Mouse (Mus musculus): ENCODE measurements around the gene Ppp1r3g.

The Ppp1r3g gene

DNA sequence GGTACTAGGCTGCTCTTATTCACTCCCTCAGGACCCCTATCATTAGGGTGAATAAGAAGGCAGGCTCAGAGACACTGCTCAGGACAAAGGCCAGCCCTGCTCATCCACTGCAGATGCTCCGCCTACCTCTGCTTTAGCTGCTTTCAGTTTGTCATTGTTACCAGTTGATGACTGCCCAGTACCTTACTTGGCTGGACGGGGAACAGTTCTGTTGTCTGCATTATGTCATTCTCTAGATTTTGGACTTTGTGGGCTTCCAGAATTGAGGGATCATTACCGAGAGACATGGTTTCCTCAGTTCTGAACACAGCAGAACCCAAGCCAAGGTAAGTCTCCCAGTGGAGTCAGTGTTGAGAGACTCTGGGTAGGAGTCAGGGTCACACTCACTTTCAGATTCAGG lies 36.6 kb downstream of the Ppp1r3g start:
- no peak for DNase-seq (ENCODE audit: low spot score in 2 of 2)

- DNase-seq (ENCODE audit: low spot score in 2 of 2): no peak
These were observed 37.2 kb downstream of the Ppp1r3g start for GRCm38 (mm10) chr13:35995696-35996426.

- DNase-seq (ENCODE audit: low spot score in 2 of 2): no peak
These were observed 39.0 kb downstream of the Ppp1r3g start for GRCm38 (mm10) chr13:35997606-35998005.

DNA sequence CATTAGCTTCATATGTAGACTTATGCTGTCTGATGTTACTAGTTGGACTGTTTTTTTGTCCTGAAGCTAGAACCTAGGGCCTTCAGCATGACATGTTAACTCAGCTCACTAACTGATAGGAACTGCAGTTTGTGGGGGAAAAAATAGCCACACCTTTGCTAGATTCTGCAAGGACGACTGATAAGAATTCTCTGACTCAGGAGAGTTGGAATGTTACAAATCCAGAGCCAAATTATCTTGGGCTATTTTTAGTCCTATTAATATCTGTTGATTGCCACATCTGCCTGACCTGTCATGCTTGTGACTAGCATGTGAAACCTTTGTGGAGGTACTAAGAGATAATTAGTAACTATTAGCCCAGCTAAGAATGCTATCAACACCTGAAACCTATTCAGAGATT lies 42.2 kb downstream of the Ppp1r3g start:
- no peak for DNase-seq (ENCODE audit: low spot score in 2 of 2)

DNA sequence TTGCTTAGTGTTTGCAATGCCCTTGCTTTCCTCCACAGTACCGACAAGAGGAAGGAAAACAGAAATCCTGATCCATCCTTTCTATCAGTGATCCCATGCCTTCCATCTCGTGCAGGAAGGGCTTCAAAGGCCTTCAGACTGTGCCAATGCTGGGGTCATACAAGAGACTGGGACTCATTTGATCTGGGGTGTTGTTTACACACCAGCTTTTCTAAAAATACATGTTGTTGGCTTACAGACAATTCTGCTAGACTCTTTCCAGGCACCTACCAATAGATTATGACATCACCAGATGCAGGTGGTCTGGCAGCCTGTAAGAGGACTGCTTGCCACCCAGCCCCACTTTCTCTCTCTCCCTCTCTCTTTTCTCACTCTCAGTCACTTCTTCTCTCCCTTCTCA lies 51.3 kb downstream of the Ppp1r3g start:
- no peak for DNase-seq (ENCODE audit: low spot score in 2 of 2)

- no peak for DNase-seq (ENCODE audit: low spot score in 2 of 2)
These were observed 57.0 kb downstream of the Ppp1r3g start for GRCm38 (mm10) chr13:36015636-36016035.

- no peak for DNase-seq (ENCODE audit: low spot score in 2 of 2)
These were observed 59.4 kb downstream of the Ppp1r3g start for GRCm38 (mm10) chr13:36018017-36018416.

- peak; percentile 23 to 33 for DNase-seq (ENCODE audit: low spot score in 2 of 2)
These were observed 61.0 kb downstream of the Ppp1r3g start for GRCm38 (mm10) chr13:36019309-36020274.

Measured in urinary bladder, postnatal 36 days (tissue).